Mouse (Mus musculus) midbrain, embryonic 10.5 days (tissue): ENCODE data around the gene Parp16. TPM values are rescaled to one million over a fixed set of nuclear protein-coding genes. Genes with fewer than 3 reads are reported as not detected.
A peak's percentile ranks its signal among the peaks of the same experiment; 100 is the strongest.

Experiments
- DNase-seq: peaks from one replicate; pipeline ENCODE4 v3.0.0-alpha.2; 2017; ENCODE audit warnings: low spot score
- H3K27ac ChIP-seq: fragments of 300-500 bp; sonication (generic); replicated peaks from 2 replicates; pipeline ENCODE4 v1.5.1; 2016; ENCODE audit warnings: mild to moderate bottlenecking
- H3K27me3 ChIP-seq: fragments of 300-500 bp; sonication (generic); 2 replicates; pipeline ENCODE4 v1.6.1; 2016; ENCODE audit warnings: low read depth, mild to moderate bottlenecking; ENCODE audit not compliant: poor library complexity, severe bottlenecking
- H3K36me3 ChIP-seq: fragments of 300-500 bp; sonication (generic); 2 replicates; pipeline ENCODE4 v1.6.1; 2016; ENCODE audit warnings: mild to moderate bottlenecking, moderate library complexity
- H3K4me1 ChIP-seq: fragments of 300-500 bp; sonication (generic); 2 replicates; pipeline ENCODE4 v1.6.1; 2016
- H3K4me3 ChIP-seq: fragments of 300-500 bp; sonication (generic); 2 replicates; pipeline ENCODE4 v1.5.1; 2016; ENCODE audit warnings: mild to moderate bottlenecking, moderate library complexity
- H3K9me3 ChIP-seq: fragments of 300-500 bp; sonication (generic); replicated peaks from 2 replicates; pipeline ENCODE4 v1.6.1; 2016; ENCODE audit warnings: mild to moderate bottlenecking
- WGBS: fragments of 180-500 bp; shearing (Covaris S2); methylation state at CpG from one replicate; pipeline ENCODE4 v1.1.7; 2016; 5-methylcytosine and 5-hydroxymethylcytosine counted together
- polyA plus RNA-seq: library from polyadenylated mRNA; unstranded; fragments of >200 nt; fragmentation: Nextera tagmentation; extraction: Ambion mirVana; gene quantifications from 2 replicates; pipeline ENCODE4 v1.2.1, GENCODE M21; 2016

Parp16 gene
- polyA plus RNA-seq, 1 experiment from 2014 or later: 7.9 TPM

GRCm38 (mm10) chr9:65166386-65166785 is 28.8 kb upstream of the Parp16 start:
- Histone ChIP-seq H3K4me3 (no peak overlapping the region; the same call in 1 of the 2 replicates), H3K27ac (peak overlapping the region; percentile 86), H3K36me3 (peaks cover 62% of the 10 kb centered on the region), H3K9me3 (no peaks in the 10 kb centered on the region), H3K27me3 (no peaks in the 10 kb centered on the region), H3K4me1 (peaks cover 93% of the 10 kb centered on the region)
- no peak for DNase-seq
- 73% methylated on average over 9 of the region's 9 CpGs for WGBS

- 58% methylated on average over 6 of the region's 6 CpGs for WGBS
Measured at GRCm38 (mm10) chr9:65168534-65168933, 26.6 kb upstream of the Parp16 start.

GRCm38 (mm10) chr9:65168952-65169351 is 26.2 kb upstream of the Parp16 start:
- H3K4me1 ChIP-seq: peaks cover 83% of the 10 kb centered on the region
- DNase-seq: no peak
- 42% methylated on average over 4 of the region's 4 CpGs for WGBS
- H3K27me3 ChIP-seq: no peaks in the 10 kb centered on the region
- H3K36me3 ChIP-seq: peaks cover 87% of the 10 kb centered on the region
- H3K9me3 ChIP-seq: no peaks in the 10 kb centered on the region
- H3K4me3 ChIP-seq: peak overlapping the region; percentile 33; the same call in 1 of the 2 replicates
- H3K27ac ChIP-seq: peak overlapping the region; percentile 86

More at GRCm38 (mm10) chr9:65168534-65168933, 26.6 kb upstream of the Parp16 start:
- H3K9me3 ChIP-seq: no peaks in the 10 kb centered on the region
- H3K27ac ChIP-seq: peak overlapping the region; percentile 86
- H3K36me3 ChIP-seq: peaks cover 84% of the 10 kb centered on the region
- H3K27me3 ChIP-seq: no peaks in the 10 kb centered on the region
- H3K4me3 ChIP-seq: peak overlapping the region; percentile 33; the same call in 1 of the 2 replicates
- H3K4me1 ChIP-seq: peaks cover 83% of the 10 kb centered on the region
- no peak for DNase-seq

GRCm38 (mm10) chr9:65172654-65173053 is 22.5 kb upstream of the Parp16 start:
- 71% methylated on average over 9 of the region's 9 CpGs for WGBS
- H3K9me3 ChIP-seq: no peaks in the 10 kb centered on the region
- peak overlapping the region; percentile 95 for H3K27ac ChIP-seq
- no peaks in the 10 kb centered on the region for H3K27me3 ChIP-seq
- peaks cover 83% of the 10 kb centered on the region for H3K36me3 ChIP-seq
- no peak overlapping the region for H3K4me3 ChIP-seq
- peaks cover 82% of the 10 kb centered on the region for H3K4me1 ChIP-seq
- DNase-seq: no peak

GRCm38 (mm10) chr9:65175234-65175938 is 19.8 kb upstream of the Parp16 start:
- peak overlapping the region; percentile 95 for H3K27ac ChIP-seq

GRCm38 (mm10) chr9:65175939-65176871 is 18.9 kb upstream of the Parp16 start:
- WGBS: 19% methylated on average over 9 of the region's 9 CpGs
- peaks cover 87% of the 10 kb centered on the region for H3K4me1 ChIP-seq
- peak overlapping the region; percentile 95 for H3K27ac ChIP-seq
- no peaks in the 10 kb centered on the region for H3K9me3 ChIP-seq
- DNase-seq: peak; percentile 76
- peaks cover 77% of the 10 kb centered on the region for H3K36me3 ChIP-seq
- no peaks in the 10 kb centered on the region for H3K27me3 ChIP-seq
- peak overlapping the region; percentile 43 for H3K4me3 ChIP-seq

More at GRCm38 (mm10) chr9:65175234-65175938, 19.8 kb upstream of the Parp16 start:
- H3K9me3 ChIP-seq: no peaks in the 10 kb centered on the region
- H3K4me3 ChIP-seq: peak overlapping the region; percentile 43
- peaks cover 83% of the 10 kb centered on the region for H3K4me1 ChIP-seq
- H3K36me3 ChIP-seq: peaks cover 77% of the 10 kb centered on the region
- DNase-seq: peak; percentile 62
- no peaks in the 10 kb centered on the region for H3K27me3 ChIP-seq
- WGBS: 21% methylated on average over 5 of the region's 5 CpGs

- Histone ChIP-seq H3K27ac (peak overlapping the region; percentile 95), H3K36me3 (peaks cover 77% of the 10 kb centered on the region), H3K27me3 (no peaks in the 10 kb centered on the region), H3K4me1 (peaks cover 99% of the 10 kb centered on the region), H3K4me3 (peak overlapping the region; percentile 44), H3K9me3 (no peaks in the 10 kb centered on the region)
- WGBS: 44% methylated on average over 3 of the region's 3 CpGs
- no peak for DNase-seq
Measured at GRCm38 (mm10) chr9:65177497-65177896, 17.7 kb upstream of the Parp16 start.

GRCm38 (mm10) chr9:65177912-65178311 is 17.2 kb upstream of the Parp16 start:
- Histone ChIP-seq H3K4me1 (peaks cover 99% of the 10 kb centered on the region), H3K27ac (peak overlapping the region; percentile 95), H3K27me3 (no peaks in the 10 kb centered on the region), H3K4me3 (peak overlapping the region; percentile 44), H3K9me3 (no peaks in the 10 kb centered on the region), H3K36me3 (peaks cover 77% of the 10 kb centered on the region)
- 18% methylated on average over 10 of the region's 10 CpGs for WGBS
- no peak for DNase-seq

GRCm38 (mm10) chr9:65178336-65179213 is 16.6 kb upstream of the Parp16 start:
- DNase-seq: peak; percentile 95
- H3K36me3 ChIP-seq: peaks cover 77% of the 10 kb centered on the region
- peak overlapping the region; percentile 44 for H3K4me3 ChIP-seq
- H3K27me3 ChIP-seq: no peaks in the 10 kb centered on the region
- H3K27ac ChIP-seq: peak overlapping the region; percentile 95
- peaks cover 99% of the 10 kb centered on the region for H3K4me1 ChIP-seq
- H3K9me3 ChIP-seq: no peaks in the 10 kb centered on the region
- WGBS: 2% methylated on average over 22 of the region's 22 CpGs

- peak overlapping the region; percentile 44 for H3K4me3 ChIP-seq
- H3K27me3 ChIP-seq: no peaks in the 10 kb centered on the region
- H3K36me3 ChIP-seq: peaks cover 79% of the 10 kb centered on the region
- 26% methylated on average over 17 of the region's 17 CpGs for WGBS
- H3K4me1 ChIP-seq: peaks cover 98% of the 10 kb centered on the region
- peak overlapping the region; percentile 95 for H3K27ac ChIP-seq
- H3K9me3 ChIP-seq: no peaks in the 10 kb centered on the region
- DNase-seq: no peak
Measured at GRCm38 (mm10) chr9:65179817-65180624, 15.1 kb upstream of the Parp16 start.

GRCm38 (mm10) chr9:65188599-65188998 is 6.6 kb upstream of the Parp16 start:
- WGBS: 4% methylated on average over 3 of the region's 3 CpGs
- peaks cover 83% of the 10 kb centered on the region for H3K4me1 ChIP-seq
- no peaks in the 10 kb centered on the region for H3K9me3 ChIP-seq
- H3K36me3 ChIP-seq: peaks cover 42% of the 10 kb centered on the region
- DNase-seq: peak; percentile 87
- no peak overlapping the region for H3K4me3 ChIP-seq
- H3K27me3 ChIP-seq: no peaks in the 10 kb centered on the region
- H3K27ac ChIP-seq: peak overlapping the region; percentile 57
